Mouse (Mus musculus): ENCODE data around the gene Cdh12. TPM values are rescaled to one million over a fixed set of nuclear protein-coding genes. Genes with fewer than 3 reads are reported as not detected.
"Not testable (repeated sequence)": the region's sequence is repeated elsewhere in the genome, so short reads cannot be mapped to it uniquely, and the experiment has no call there.

Cdh12 gene
- total RNA-seq, 2 experiments from 2014 or later, result 41.7 to 50.3 TPM

GRCm38 (mm10) chr15:21315457-21315856 is 866.4 kb downstream of the Cdh12 start:
- intact Hi-C loops (cut with DNase I), result no loop called here
- peak in 1 of 2 experiments; percentile 33 for DNase-seq (ENCODE audit: low spot score in 2 of 2)

DNA sequence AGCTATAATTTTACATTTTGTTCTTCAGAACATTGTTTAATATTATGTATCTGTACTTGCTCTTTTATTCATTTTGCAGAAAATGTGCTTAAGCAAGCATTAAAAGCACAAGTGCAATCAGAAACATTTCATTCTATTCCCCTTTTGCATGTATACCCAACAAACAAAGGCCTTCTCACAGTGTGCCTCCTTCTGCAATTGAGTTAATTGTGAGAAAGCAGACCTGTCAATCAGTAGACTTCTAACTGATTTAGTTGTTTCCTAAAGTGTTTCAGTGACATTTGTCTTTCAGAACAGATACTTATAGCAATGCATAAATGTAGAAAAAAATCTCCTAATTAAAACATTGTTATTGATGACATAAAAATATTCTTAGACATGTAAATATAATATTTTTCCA is 894.8 kb downstream of the Cdh12 start:
- intact Hi-C loops (cut with DNase I), result no loop called here

DNA sequence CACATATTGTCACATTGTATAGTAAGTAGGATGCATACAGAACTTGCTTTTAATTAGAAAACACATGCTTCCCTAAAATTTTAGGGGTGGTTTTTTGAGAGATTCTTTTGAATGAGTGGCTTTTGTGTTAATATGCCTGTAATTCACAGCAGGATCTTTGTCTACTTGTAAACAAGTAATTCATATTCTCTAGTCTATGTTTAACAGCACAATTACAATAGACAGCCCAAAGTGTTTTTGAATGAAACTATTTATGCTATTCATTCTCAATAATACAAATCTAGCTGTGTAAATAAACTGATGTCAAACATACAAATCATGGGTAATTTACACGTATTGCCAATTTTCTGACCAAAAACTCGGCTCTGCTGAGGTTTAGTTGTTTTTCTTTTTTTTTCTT is 895.3 kb downstream of the Cdh12 start:
- intact Hi-C loops (cut with DNase I), result no loop called here
- no peak for DNase-seq (ENCODE audit: low spot score in 2 of 2)

More for the DNA sequence above, 894.8 kb downstream of the Cdh12 start:
- DNase-seq (ENCODE audit: low spot score in 2 of 2), result no peak

- intact Hi-C loops (cut with DNase I), result no loop called here
- no peak for DNase-seq (ENCODE audit: low spot score in 2 of 2)
Observed at GRCm38 (mm10) chr15:21344749-21345148, 895.7 kb downstream of the Cdh12 start.

DNA sequence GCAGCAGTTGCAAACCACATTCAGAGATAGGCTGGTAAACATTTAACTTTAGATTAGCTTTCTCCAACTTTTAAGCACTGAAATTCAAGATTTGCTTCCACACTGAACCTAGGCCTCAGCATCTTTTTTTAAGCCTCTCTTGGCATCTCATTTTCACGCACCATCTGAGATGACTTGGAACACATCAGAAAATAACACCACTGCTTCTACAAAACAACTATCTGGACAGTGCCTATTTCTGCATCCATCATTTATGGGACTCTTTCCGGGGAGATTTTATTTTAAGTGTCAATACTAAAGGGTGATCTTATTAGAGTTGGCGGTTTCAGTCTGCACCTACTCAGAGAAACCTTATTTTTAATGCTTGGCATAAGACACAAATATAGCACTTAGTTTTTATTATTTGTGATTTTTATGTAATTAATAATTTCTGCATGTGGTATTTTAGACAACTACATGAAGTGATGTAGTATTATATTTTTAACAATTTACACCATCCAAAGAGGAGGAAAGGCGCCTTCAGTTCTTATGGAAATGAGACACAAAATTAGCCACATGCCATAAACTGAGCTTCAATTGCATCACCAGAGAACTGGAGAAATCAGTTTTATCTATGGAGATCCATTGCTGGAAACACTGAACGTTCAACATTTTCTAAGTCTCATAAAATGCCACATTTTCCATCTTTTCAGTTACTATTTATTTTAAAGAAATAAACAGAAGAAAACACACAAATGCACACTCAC is 906.5 kb downstream of the Cdh12 start:
- intact Hi-C loops (cut with DNase I), result no loop called here
- DNase-seq (ENCODE audit: low spot score in 2 of 2), result peak in 1 of 2 experiments; percentile 79

- no peak for DNase-seq (ENCODE audit: low spot score in 2 of 2)
- intact Hi-C loops (cut with DNase I), result no loop called here
Observed at GRCm38 (mm10) chr15:21366366-21366765, 917.3 kb downstream of the Cdh12 start.

- intact Hi-C loops (cut with DNase I), result no loop called here
- no peak for DNase-seq (ENCODE audit: low spot score in 2 of 2)
Observed at GRCm38 (mm10) chr15:21375460-21375859, 926.4 kb downstream of the Cdh12 start.

- intact Hi-C loops (cut with DNase I), result no loop called here
Observed at GRCm38 (mm10) chr15:21375871-21376270, 926.8 kb downstream of the Cdh12 start.

DNA sequence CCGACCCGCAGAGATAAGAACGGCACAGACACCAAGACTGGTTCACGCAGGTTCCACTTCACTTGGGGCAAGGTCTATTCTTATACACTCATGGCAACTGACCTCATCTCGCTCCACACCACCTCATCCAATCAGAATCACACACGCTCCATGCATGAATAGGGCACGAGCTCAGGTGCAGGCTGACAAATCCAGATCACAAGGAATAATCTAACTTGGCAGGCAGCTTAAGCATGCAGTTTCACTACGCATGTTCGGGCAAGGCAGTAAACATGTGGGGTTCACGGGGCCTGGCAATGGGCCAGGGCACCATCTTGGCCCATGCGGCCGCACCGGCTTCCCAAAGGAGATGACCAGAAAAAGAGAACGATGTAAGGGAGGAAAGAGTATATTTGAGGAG is 942.4 kb downstream of the Cdh12 start:
- DNase-seq (ENCODE audit: low spot score in 2 of 2); intact Hi-C loops (cut with DNase I): not testable (repeated sequence)

More at GRCm38 (mm10) chr15:21375871-21376270, 926.8 kb downstream of the Cdh12 start:
- DNase-seq (ENCODE audit: low spot score in 2 of 2), result no peak

GRCm38 (mm10) chr15:21393080-21393479 is 944.0 kb downstream of the Cdh12 start:
- intact Hi-C loops (cut with DNase I), result no loop called here
- no peak for DNase-seq (ENCODE audit: low spot score in 2 of 2)

GRCm38 (mm10) chr15:21405196-21405595 is 956.1 kb downstream of the Cdh12 start:
- peak; percentile 57 to 93 for DNase-seq (ENCODE audit: low spot score in 2 of 2)
- intact Hi-C loops (cut with DNase I), result loop anchor here (2.0 to 10.0 kb wide), 2 partner anchors 296 to 1270 kb away; no protein-coding TSS in a partner anchor

DNA sequence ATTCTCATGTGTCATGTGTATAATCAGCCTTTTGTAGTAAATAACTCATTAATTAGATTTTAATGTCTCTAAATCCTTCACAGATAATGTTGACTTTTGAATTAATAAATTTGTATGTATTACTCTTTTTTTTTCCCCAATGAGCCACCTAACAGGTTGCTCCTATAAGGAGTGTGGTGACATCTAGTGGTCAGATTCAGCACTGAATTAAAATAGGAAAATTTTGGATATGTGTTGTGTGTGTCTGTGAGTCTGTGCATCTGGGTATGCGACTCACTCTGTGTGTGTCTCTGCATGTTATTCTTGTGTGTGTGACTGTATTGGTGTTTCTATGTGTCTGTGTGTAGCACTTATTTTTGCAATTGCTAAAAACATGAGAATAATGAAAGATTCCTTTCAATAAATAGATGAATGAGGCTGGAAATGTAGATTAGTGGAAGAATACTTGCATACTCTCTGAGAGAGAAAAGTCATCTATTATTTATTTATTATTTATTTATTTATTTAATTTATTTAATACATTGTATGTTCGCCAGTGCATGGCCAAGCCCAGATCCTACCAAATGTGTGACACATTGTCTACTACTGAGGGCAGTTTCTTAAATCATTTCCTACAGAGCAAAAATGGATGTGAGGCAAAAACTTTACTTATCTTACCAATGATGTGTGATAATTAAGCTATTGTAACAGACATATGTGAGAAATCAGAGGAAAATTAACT is 958.4 kb downstream of the Cdh12 start:
- intact Hi-C loops (cut with DNase I), result loop anchor here (10.0 kb wide), 1 partner anchor 1273 kb away; no protein-coding TSS in a partner anchor
- DNase-seq (ENCODE audit: low spot score in 2 of 2), result peak; percentile 26 to 76

DNA sequence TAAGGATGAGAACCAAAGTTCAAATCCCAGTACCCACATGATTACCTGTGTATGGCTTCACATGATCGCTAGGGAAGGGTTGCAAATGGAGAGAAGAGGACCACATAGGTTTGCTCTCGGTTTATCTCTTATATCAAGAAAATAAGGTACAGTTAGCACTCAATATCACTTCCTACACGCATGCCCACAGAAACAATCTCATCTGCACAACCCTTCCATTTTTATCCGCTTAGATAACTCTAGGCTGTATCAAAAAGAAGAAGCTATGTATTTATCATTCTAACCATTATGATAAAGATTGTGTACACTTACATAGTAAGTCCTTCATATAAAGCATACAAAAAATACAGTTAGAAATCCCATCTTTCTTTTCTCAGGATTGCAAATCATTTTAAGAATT is 988.3 kb downstream of the Cdh12 start:
- intact Hi-C loops (cut with DNase I), result no loop called here
- DNase-seq (ENCODE audit: low spot score in 2 of 2), result no peak

- intact Hi-C loops (cut with DNase I), result no loop called here
- DNase-seq (ENCODE audit: low spot score in 2 of 2), result no peak
Observed at GRCm38 (mm10) chr15:21437924-21438323, 988.9 kb downstream of the Cdh12 start.

DNA sequence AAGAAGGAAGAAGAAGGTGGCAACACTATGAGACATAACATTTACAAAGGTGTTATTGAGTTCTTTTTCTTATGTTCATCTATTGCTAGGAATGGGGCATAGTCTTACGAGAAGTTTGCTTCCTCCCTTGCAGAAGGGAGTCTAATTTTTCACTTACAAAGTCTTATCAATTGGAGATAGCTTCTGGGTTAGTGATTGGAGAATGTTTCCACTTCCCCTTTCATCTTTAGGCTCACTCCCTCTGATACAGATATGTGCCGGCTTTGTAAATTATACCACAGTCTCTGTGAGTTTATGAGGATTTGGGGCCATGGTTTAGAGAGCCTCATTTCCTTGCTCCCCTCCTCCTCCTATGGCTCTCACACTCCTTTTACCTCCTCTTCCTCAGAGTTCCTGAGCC is 1009.0 kb downstream of the Cdh12 start:
- no peak for DNase-seq (ENCODE audit: low spot score in 2 of 2)
- intact Hi-C loops (cut with DNase I), result no loop called here

DNA sequence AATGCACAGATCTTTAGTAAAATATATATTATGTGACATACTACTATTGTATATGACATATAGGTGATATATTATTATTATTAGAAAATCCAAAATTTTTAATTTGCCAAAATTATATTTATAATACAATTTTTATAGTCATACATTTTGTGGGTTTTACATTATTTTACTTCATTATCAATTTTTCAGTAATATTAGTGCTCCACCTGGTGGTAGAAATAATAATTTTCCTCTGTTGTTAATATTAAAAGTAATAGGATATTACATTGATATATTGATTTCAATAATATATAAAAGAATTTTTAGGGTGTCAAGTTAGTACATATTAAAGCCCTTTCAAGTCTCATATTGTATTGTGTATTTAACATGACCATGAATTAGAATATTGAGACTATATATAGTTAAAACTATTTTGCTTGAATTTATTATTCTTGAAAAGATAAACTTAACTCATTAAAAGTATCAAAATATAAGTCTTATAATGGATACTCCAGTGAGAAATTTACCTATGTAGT is 1070.3 kb downstream of the Cdh12 start:
- DNase-seq (ENCODE audit: low spot score in 2 of 2), result no peak
- intact Hi-C loops (cut with DNase I), result no loop called here

GRCm38 (mm10) chr15:21530804-21531203 is 1081.7 kb downstream of the Cdh12 start:
- peak in 1 of 2 experiments; percentile 28 for DNase-seq (ENCODE audit: low spot score in 2 of 2)
- intact Hi-C loops (cut with DNase I), result loop anchor here (10.0 kb wide), 1 partner anchor 1416 kb away; no protein-coding TSS in a partner anchor

GRCm38 (mm10) chr15:21536909-21537308 is 1087.8 kb downstream of the Cdh12 start:
- intact Hi-C loops (cut with DNase I), result loop anchor here (10.0 kb wide), 1 partner anchor 1422 kb away; no protein-coding TSS in a partner anchor
- no peak for DNase-seq (ENCODE audit: low spot score in 2 of 2)

- DNase-seq (ENCODE audit: low spot score in 2 of 2), result no peak
- intact Hi-C loops (cut with DNase I), result no loop called here
Observed at GRCm38 (mm10) chr15:21544786-21545185, 1095.7 kb downstream of the Cdh12 start.

- peak in 1 of 2 experiments; percentile 51 for DNase-seq (ENCODE audit: low spot score in 2 of 2)
- intact Hi-C loops (cut with DNase I), result no loop called here
Observed at GRCm38 (mm10) chr15:21555981-21556380, 1106.9 kb downstream of the Cdh12 start.
